11 mouse cellular contexts compared by ENCODE assay signal in the genomic region with DNA sequence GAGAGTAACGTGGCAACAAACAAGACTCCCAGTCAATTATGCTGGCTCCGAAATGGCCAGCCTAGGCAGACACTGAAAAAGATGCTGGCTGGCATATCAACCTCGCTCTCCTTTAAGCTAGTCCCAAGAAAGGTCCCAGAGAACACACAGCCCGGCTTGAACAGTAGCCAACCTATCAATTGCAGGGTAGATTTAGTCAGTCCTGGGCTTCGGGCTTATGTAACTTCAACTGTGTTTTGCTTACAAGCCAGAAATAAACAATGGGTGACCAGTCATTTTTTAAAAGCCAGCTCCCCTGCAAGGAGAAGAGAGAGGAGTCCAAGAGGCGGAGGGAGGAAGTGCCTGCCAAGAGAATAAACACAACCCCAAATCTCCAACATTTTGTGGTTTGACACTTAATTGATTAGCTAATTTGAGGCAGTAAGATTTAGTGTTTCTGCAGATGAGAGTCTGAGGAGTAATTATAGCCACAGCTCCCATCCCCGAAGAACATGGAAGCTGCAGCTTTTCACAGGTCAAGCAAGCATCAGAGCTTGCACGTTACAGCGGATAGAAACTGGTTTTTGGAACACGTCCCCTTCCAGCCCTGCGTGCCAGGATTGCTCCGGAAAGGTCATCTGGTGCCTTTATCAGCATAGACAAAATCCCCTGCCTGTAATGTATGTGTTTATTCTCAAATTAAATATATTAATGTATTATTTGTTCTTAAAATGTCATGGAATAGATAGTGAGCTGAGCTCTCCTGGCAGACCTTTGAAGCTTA.
DNase-seq lines count a peak whose midpoint lies in the region; ATAC-seq and TF ChIP-seq lines count a peak whose summit lies in the region.
"Had no signal": no experiment of that assay in that cellular context is flagged by ENCODE, and none has a peak within 500 bp of the region (broad histone marks: within the 10 kb centered on the region; RNA-seq: fewer than 3 reads in every experiment).

No protein-coding gene starts in this region.

- H3K9ac ChIP-seq in forebrain, postnatal 0 days, result no peak overlapping the region
- H3K9ac ChIP-seq in forebrain, embryonic 11.5 days (ENCODE audit: low read length), result no peak overlapping the region
- H3K9ac ChIP-seq: forebrain, embryonic 12.5 days; liver, postnatal 0 days had no signal

- no peaks in the 10 kb centered on the region for H3K9me3 ChIP-seq in forebrain, postnatal 0 days (ENCODE audit: low read length)
- H3K9me3 ChIP-seq in forebrain, embryonic 11.5 days (ENCODE audit: control insufficient read depth, low read length), result no peaks in the 10 kb centered on the region
- H3K9me3 ChIP-seq: forebrain, embryonic 12.5 days had no signal

- peak; percentile 31 for DNase-seq in forebrain, postnatal 0 days
- DNase-seq in forebrain, embryonic 11.5 days (ENCODE audit: low spot score), result no peak
- peak; percentile 54 for DNase-seq in left cerebral cortex, postnatal 4 days
- DNase-seq in left cerebral cortex, adult 18-20 months (ENCODE audit: low spot score in 2 of 2), result no peak
- DNase-seq in cerebellum, postnatal 10 days, result peak; percentile 88 to 90
- peak; percentile 20 for DNase-seq in lung, postnatal 25 days (ENCODE audit: low spot score)
- DNase-seq in thymus, postnatal 36 days, result no peak
- no peak for DNase-seq in urinary bladder, postnatal 4 days (ENCODE audit: low spot score in 2 of 2)
- DNase-seq: kidney, adult 18-20 months; liver, postnatal 0 days had no signal

- H3K27ac ChIP-seq in forebrain, postnatal 0 days (ENCODE audit: low read depth, low read length), result no peak overlapping the region
- no peak overlapping the region for H3K27ac ChIP-seq in forebrain, embryonic 11.5 days (ENCODE audit: low read depth, low read length)
- H3K27ac ChIP-seq: forebrain, embryonic 12.5 days had no signal

- peaks cover 6% of the 10 kb centered on the region; the same call in 1 of the 2 replicates for H3K4me1 ChIP-seq in forebrain, postnatal 0 days (ENCODE audit: insufficient read depth)
- H3K4me1 ChIP-seq in forebrain, embryonic 11.5 days (replicated peaks; ENCODE audit: control insufficient read depth, insufficient read depth, low read length), result no peaks in the 10 kb centered on the region
- H3K4me1 ChIP-seq: forebrain, embryonic 12.5 days had no signal

- no peaks in the 10 kb centered on the region for H3K27me3 ChIP-seq in forebrain, postnatal 0 days (ENCODE audit: insufficient read depth, low read length)
- H3K27me3 ChIP-seq in forebrain, embryonic 11.5 days (ENCODE audit: control insufficient read depth, insufficient read depth, low read length), result no peaks in the 10 kb centered on the region
- H3K27me3 ChIP-seq: forebrain, embryonic 12.5 days had no signal

- intact Hi-C loops in left cerebral cortex, postnatal 4 days (cut with DNase I), result no loop called here

- no peak for TF ChIP-seq CTCF in forebrain, postnatal 0 days (IDR thresholded peaks at IDR 0.05; ENCODE audit: low read depth)

- WGBS in forebrain, postnatal 0 days, result 48% methylated on average over 12 of the region's 12 CpGs
- WGBS in forebrain, embryonic 11.5 days, result 83% methylated on average over 12 of the region's 12 CpGs

- peak; percentile 63 for ATAC-seq in forebrain, postnatal 0 days
- ATAC-seq in forebrain, embryonic 11.5 days (replicated peaks; ENCODE audit: low FRiP score), result no peak
- ATAC-seq: liver, postnatal 0 days had no signal

- no peak overlapping the region for H3K4me3 ChIP-seq in forebrain, postnatal 0 days (ENCODE audit: low read depth, low read length)
- no peak overlapping the region for H3K4me3 ChIP-seq in forebrain, embryonic 11.5 days (ENCODE audit: low read depth, low read length)
- H3K4me3 ChIP-seq: forebrain, embryonic 12.5 days had no signal

- no peak overlapping the region for H3K4me2 ChIP-seq in forebrain, postnatal 0 days (ENCODE audit: low read depth)
- H3K4me2 ChIP-seq in forebrain, embryonic 11.5 days (ENCODE audit: low read depth, low read length, severe bottlenecking), result no peak overlapping the region
- H3K4me2 ChIP-seq: forebrain, embryonic 12.5 days had no signal

- no peaks in the 10 kb centered on the region for H3K36me3 ChIP-seq in forebrain, postnatal 0 days (ENCODE audit: insufficient read depth)
- H3K36me3 ChIP-seq in forebrain, embryonic 11.5 days (ENCODE audit: control insufficient read depth, insufficient read depth, low read length), result no peaks in the 10 kb centered on the region
- H3K36me3 ChIP-seq: forebrain, embryonic 12.5 days had no signal

Comparison
In these comparisons a context has a peak if more than half of its experiments do, and no peak if none do; other contexts are left out.
1. DNase-seq: peak in forebrain, postnatal 0 days (single experiment), left cerebral cortex, postnatal 4 days (single experiment), cerebellum, postnatal 10 days (2 of 2) and lung, postnatal 25 days (single experiment); none in forebrain, embryonic 11.5 days (single experiment), left cerebral cortex, adult 18-20 months (0 of 2), thymus, postnatal 36 days (0 of 2) and urinary bladder, postnatal 4 days (0 of 2).